Mouse (Mus musculus) E14TG2a.4 (cell line): ENCODE measurements at regions not wholly inside any gene's neighbourhood (a gene's known extent, or its start where the extent isn't known, plus 50 kb on each side); places are given as distances from the start of the nearest gene placed in this dataset.

Experiments used
- CTCF ChIP-seq: conservative IDR thresholded peaks from 2 replicates; pipeline ENCODE4 v1.5.1; 2014; ENCODE audit warnings: low read length
- NANOG ChIP-seq: IDR thresholded peaks from 2 replicates; pipeline ENCODE4 v1.6.1; 2014; ENCODE audit warnings: borderline replicate concordance, low read length, mixed read lengths
- POU5F1 ChIP-seq: IDR thresholded peaks from 2 replicates; pipeline ENCODE4 v1.6.1; 2014; ENCODE audit warnings: low read length, borderline replicate concordance

GRCm38 (mm10) chr6:31299395-31299794, 99.1 kb upstream of the Mkln1 start:
- no peak for TF ChIP-seq CTCF
- TF ChIP-seq NANOG = no peak
- no peak for TF ChIP-seq POU5F1
